Mouse (Mus musculus): ENCODE data around the gene Megf9. TPM values are rescaled to one million over a fixed set of nuclear protein-coding genes. Genes with fewer than 3 reads are reported as not detected.

Gene Megf9
- polyA plus RNA-seq, 1 experiment from 2014 or later = 5.9 TPM

DNA sequence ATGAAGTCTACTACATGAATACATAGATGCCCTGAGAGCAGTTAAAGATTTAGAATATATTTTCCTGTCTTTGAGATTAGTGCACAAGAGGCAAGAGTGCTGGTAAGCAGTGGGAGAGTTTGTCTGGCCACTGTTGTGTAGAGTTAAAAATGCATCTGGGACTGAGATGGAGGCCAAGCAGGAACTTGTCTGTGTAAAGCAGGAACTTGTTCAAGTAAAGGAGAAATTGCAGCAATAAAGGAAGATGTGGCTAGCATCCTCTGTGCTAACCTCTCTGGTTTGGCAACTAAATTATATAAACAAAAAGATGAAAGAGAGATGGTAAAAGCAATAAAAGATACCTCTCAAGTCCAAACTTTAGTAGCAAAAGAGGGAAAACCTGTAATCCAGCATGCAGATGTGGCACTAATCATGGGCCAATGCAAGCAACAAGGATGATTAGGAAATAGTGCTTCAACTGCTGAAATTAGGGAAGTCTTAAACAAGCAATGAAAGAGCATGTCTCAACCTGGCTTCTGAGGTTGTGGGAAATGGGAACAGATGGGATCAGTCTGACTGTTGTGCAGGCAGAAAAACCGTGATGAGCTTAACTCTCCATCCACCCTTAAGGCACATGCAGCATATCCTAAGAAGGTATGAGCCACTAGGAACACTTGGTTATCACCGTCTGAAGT is 11.2 kb upstream of the Megf9 start:
- Histone ChIP-seq H3K9ac (ENCODE audit: low read depth, low read length) (no peak overlapping the region), H3K36me3 (ENCODE audit: control insufficient read depth, insufficient read depth, low read length) (no peaks in the 10 kb centered on the region), H3K9me3 (replicated peaks; ENCODE audit: control insufficient read depth, low read length) (no peaks in the 10 kb centered on the region), H3K4me1 (ENCODE audit: control insufficient read depth, insufficient read depth, low read length) (no peaks in the 10 kb centered on the region), H3K4me2 (no peak overlapping the region), H3K27ac (ENCODE audit: low read depth, low read length) (no peak overlapping the region), H3K27me3 (ENCODE audit: control insufficient read depth, insufficient read depth, low read length) (no peaks in the 10 kb centered on the region), H3K4me3 (ENCODE audit: low read depth, low read length) (no peak overlapping the region)
- WGBS (ENCODE audit: insufficient replicate concordance) = 61% methylated on average over 2 of the region's 2 CpGs
- no peak for ATAC-seq (replicated peaks; ENCODE audit: insufficient number of reproducible peaks, low FRiP score, low TSS enrichment)

DNA sequence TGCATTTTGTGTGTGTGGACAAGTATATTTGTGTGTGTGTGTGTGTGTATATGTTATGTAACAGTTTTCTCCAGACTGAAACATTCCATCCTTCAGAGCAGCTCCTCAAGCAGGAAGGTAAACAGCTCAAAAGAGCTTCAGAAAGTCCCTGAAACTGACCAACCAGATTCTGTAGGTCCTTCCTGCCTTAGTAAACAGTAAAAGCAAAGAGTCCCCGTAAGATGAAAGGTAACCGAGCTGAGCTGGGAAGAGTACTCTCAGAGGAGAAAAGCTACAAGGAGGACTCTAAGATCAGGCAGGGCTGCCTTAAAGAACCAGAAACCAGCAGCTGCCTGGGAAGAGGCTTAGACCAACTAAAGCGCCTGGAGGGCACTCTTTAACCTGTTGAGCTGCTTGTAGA is 9.6 kb upstream of the Megf9 start:
- no peak for ATAC-seq (replicated peaks; ENCODE audit: insufficient number of reproducible peaks, low FRiP score, low TSS enrichment)
- Histone ChIP-seq H3K27ac (ENCODE audit: low read depth, low read length) (no peak overlapping the region), H3K4me2 (no peak overlapping the region), H3K9ac (ENCODE audit: low read depth, low read length) (no peak overlapping the region), H3K36me3 (ENCODE audit: control insufficient read depth, insufficient read depth, low read length) (no peaks in the 10 kb centered on the region), H3K27me3 (ENCODE audit: control insufficient read depth, insufficient read depth, low read length) (no peaks in the 10 kb centered on the region), H3K4me3 (ENCODE audit: low read depth, low read length) (no peak overlapping the region), H3K9me3 (replicated peaks; ENCODE audit: control insufficient read depth, low read length) (no peaks in the 10 kb centered on the region), H3K4me1 (ENCODE audit: control insufficient read depth, insufficient read depth, low read length) (no peaks in the 10 kb centered on the region)
- WGBS (ENCODE audit: insufficient replicate concordance) = 62% methylated on average over 3 of the region's 3 CpGs

DNA sequence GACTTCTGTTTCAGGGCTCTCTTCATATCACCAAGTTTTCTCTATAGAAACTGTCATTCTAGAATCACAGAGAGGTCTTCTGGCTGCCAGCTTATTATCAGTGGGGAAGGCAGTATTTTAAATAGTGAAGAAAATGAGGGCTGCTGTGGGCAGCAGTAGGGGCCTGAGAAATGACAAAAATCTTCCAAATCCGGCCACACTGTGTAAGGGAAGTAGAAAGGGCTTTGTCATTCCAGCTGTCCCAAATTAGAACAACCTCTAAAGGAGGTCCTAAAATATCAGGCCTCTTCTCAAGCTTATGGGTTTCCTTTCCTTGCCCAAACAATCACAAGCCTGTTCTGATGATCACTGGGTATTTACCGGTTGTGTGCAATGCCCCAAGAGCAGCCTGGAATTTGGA is 7.6 kb upstream of the Megf9 start:
- H3K4me2 ChIP-seq = no peak overlapping the region
- 51% methylated on average over 2 of the region's 2 CpGs for WGBS (ENCODE audit: insufficient replicate concordance)

DNA sequence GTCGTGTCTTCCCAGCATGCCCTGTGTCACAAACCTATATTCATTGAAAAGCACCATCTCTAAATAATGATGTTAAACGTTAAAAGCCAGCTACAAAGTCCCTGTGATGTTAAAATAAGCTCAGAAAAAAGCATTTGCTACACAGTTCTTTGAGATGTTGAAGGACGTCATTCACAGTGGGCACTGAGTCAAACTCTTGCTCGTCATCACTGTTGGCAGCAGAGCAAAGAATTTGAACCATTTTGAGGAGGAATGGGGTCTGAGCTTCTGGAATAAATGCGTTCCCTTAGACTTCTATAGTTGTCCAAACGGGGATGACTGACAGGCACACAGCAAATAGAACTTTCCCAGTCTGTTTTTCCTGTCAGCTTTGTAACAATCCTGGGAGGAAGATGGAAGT is 5.9 kb upstream of the Megf9 start:
- no peak overlapping the region for H3K4me2 ChIP-seq
- 62% methylated on average over 6 of the region's 6 CpGs for WGBS (ENCODE audit: insufficient replicate concordance)
- peaks cover 2% of the 10 kb centered on the region; the same call in 1 of the 2 replicates for H3K4me1 ChIP-seq (ENCODE audit: control insufficient read depth, insufficient read depth, low read length)
- no peak overlapping the region for H3K9ac ChIP-seq (ENCODE audit: low read depth, low read length)
- no peaks in the 10 kb centered on the region for H3K27me3 ChIP-seq (ENCODE audit: control insufficient read depth, insufficient read depth, low read length)
- ATAC-seq (replicated peaks; ENCODE audit: insufficient number of reproducible peaks, low FRiP score, low TSS enrichment) = no peak
- no peak overlapping the region for H3K27ac ChIP-seq (ENCODE audit: low read depth, low read length)
- H3K4me3 ChIP-seq (ENCODE audit: low read depth, low read length) = no peak overlapping the region
- H3K36me3 ChIP-seq (ENCODE audit: control insufficient read depth, insufficient read depth, low read length) = no peaks in the 10 kb centered on the region
- H3K9me3 ChIP-seq (replicated peaks; ENCODE audit: control insufficient read depth, low read length) = no peaks in the 10 kb centered on the region

More for the DNA sequence above, 7.6 kb upstream of the Megf9 start:
- no peaks in the 10 kb centered on the region for H3K4me1 ChIP-seq (ENCODE audit: control insufficient read depth, insufficient read depth, low read length)
- H3K9ac ChIP-seq (ENCODE audit: low read depth, low read length) = no peak overlapping the region
- H3K4me3 ChIP-seq (ENCODE audit: low read depth, low read length) = no peak overlapping the region
- no peaks in the 10 kb centered on the region for H3K9me3 ChIP-seq (replicated peaks; ENCODE audit: control insufficient read depth, low read length)
- no peak overlapping the region for H3K27ac ChIP-seq (ENCODE audit: low read depth, low read length)
- H3K27me3 ChIP-seq (ENCODE audit: control insufficient read depth, insufficient read depth, low read length) = no peaks in the 10 kb centered on the region
- no peaks in the 10 kb centered on the region for H3K36me3 ChIP-seq (ENCODE audit: control insufficient read depth, insufficient read depth, low read length)
- ATAC-seq (replicated peaks; ENCODE audit: insufficient number of reproducible peaks, low FRiP score, low TSS enrichment) = no peak

DNA sequence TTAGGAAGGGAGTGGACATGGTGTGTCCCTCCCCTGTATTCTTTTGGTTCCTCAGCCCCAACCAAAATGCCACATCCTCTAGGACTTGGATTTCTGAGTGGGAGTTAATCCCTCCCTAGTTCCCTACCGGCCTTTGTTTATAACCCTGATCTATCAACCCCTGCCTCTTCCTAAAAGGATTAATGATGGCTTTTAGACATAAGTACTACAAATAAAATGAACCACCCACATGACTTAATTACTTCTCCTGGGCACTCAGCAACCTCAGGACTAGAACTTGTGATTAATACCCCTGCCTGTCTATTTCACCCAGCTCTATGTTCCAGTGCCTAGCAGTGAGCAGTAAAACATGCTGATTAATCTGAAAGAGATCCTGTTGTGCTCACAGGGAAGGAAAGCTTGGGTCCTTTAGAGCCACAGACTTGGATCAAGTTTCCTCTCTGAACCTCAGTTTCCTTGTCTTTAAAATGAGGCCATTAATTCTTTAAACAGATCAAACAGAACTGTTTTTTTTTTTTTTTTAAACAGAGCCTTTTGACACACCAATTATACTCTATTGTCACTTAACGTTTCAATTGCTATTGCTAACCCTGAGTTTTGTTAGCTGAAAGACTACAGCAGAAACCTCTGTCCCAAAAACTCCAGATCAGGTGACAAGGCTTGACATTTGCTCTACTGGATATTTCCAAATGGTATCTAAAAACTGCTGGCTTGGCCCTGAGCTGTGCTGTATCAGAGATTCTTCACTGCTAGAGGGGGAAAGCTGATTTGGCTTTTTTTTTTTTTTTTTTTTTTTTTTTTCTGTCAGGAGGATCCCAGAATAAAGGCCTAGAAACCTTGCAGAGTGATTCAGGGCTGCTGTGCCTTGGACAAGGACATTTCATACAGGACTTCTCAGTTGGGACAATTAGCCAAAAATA is 2.1 kb upstream of the Megf9 start:
- peaks cover 6% of the 10 kb centered on the region; the same call in 1 of the 2 replicates for H3K4me1 ChIP-seq (ENCODE audit: control insufficient read depth, insufficient read depth, low read length)
- H3K27me3 ChIP-seq (ENCODE audit: control insufficient read depth, insufficient read depth, low read length) = no peaks in the 10 kb centered on the region
- no peaks in the 10 kb centered on the region for H3K9me3 ChIP-seq (replicated peaks; ENCODE audit: control insufficient read depth, low read length)
- H3K4me2 ChIP-seq = no peak overlapping the region
- WGBS (ENCODE audit: insufficient replicate concordance) = 46% methylated on average over 2 of the region's 2 CpGs
- ATAC-seq (replicated peaks; ENCODE audit: insufficient number of reproducible peaks, low FRiP score, low TSS enrichment) = no peak
- H3K4me3 ChIP-seq (ENCODE audit: low read depth, low read length) = no peak overlapping the region
- no peaks in the 10 kb centered on the region for H3K36me3 ChIP-seq (ENCODE audit: control insufficient read depth, insufficient read depth, low read length)
- no peak overlapping the region for H3K9ac ChIP-seq (ENCODE audit: low read depth, low read length)
- H3K27ac ChIP-seq (ENCODE audit: low read depth, low read length) = no peak overlapping the region

DNA sequence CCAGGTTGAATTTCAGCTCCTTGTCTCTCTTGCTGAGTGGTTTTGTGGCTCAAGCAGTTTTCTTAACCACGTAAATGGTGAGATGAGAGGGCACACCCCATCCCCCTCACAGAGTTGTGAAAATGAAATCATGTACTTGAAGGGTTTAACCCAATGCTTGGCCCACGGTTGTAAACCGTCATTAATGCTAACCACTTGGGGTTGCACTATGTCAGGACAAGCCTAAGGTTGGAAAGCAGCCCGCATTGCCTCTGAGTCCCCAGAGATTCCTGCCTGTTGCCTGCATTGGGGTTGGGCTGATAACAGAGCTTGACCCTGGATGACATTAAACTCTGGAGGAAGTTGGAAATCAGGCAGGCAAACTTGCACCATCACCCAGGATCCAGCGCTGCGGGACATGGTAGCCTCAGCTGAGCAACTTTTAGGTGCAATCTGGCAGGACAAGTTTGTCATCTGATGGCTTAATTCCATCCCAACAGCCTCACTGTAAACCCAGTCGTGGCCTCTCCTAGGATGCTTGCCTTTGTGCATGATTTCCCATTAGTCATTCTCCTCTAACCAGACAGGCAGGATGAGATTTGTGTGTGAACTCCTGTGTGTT is 1.0 kb upstream of the Megf9 start:
- Histone ChIP-seq H3K27me3 (ENCODE audit: control insufficient read depth, insufficient read depth, low read length) (no peaks in the 10 kb centered on the region), H3K4me1 (ENCODE audit: control insufficient read depth, insufficient read depth, low read length) (peaks cover 6% of the 10 kb centered on the region; the same call in 1 of the 2 replicates), H3K36me3 (ENCODE audit: control insufficient read depth, insufficient read depth, low read length) (no peaks in the 10 kb centered on the region), H3K4me2 (peak overlapping the region; percentile 82), H3K4me3 (ENCODE audit: low read depth, low read length) (peak overlapping the region; percentile 87), H3K9me3 (replicated peaks; ENCODE audit: control insufficient read depth, low read length) (no peaks in the 10 kb centered on the region), H3K9ac (ENCODE audit: low read depth, low read length) (peak overlapping the region; percentile 86), H3K27ac (ENCODE audit: low read depth, low read length) (peak overlapping the region; percentile 83; the same call in 1 of the 2 replicates)
- WGBS (ENCODE audit: insufficient replicate concordance) = 15% methylated on average over 7 of the region's 7 CpGs
- ATAC-seq (replicated peaks; ENCODE audit: insufficient number of reproducible peaks, low FRiP score, low TSS enrichment) = no peak

DNA sequence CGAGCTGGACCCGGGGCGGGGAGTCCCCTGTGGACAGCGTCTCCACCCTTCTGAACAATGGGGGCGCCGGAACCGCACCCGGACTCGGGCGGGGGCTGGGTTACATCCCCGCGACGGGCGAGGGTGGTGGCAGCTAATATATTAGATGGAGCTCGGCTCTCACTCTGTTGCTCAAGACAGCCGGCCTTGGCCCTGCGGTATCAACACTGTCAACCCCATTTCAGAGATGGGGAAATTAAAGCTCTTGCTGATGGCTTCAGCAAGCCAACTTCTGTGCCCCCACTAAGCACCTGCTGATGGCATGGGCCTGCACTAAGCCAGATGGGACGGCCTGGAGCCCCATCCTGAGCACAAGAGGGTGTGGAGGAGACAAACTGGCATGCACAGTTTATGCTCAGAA is 494 bp upstream of the Megf9 start:
- peak overlapping the region; percentile 87 for H3K4me3 ChIP-seq (ENCODE audit: low read depth, low read length)
- 1% methylated on average over 18 of the region's 18 CpGs for WGBS (ENCODE audit: insufficient replicate concordance)
- no peaks in the 10 kb centered on the region for H3K9me3 ChIP-seq (replicated peaks; ENCODE audit: control insufficient read depth, low read length)
- peak overlapping the region; percentile 86 for H3K9ac ChIP-seq (ENCODE audit: low read depth, low read length)
- peaks cover 6% of the 10 kb centered on the region; the same call in 1 of the 2 replicates for H3K4me1 ChIP-seq (ENCODE audit: control insufficient read depth, insufficient read depth, low read length)
- peak; percentile 17; the same call in 1 of the 2 replicates for ATAC-seq (replicated peaks; ENCODE audit: insufficient number of reproducible peaks, low FRiP score, low TSS enrichment)
- no peaks in the 10 kb centered on the region for H3K36me3 ChIP-seq (ENCODE audit: control insufficient read depth, insufficient read depth, low read length)
- H3K27ac ChIP-seq (ENCODE audit: low read depth, low read length) = peak overlapping the region; percentile 83
- H3K27me3 ChIP-seq (ENCODE audit: control insufficient read depth, insufficient read depth, low read length) = no peaks in the 10 kb centered on the region
- peak overlapping the region; percentile 82 for H3K4me2 ChIP-seq

DNA sequence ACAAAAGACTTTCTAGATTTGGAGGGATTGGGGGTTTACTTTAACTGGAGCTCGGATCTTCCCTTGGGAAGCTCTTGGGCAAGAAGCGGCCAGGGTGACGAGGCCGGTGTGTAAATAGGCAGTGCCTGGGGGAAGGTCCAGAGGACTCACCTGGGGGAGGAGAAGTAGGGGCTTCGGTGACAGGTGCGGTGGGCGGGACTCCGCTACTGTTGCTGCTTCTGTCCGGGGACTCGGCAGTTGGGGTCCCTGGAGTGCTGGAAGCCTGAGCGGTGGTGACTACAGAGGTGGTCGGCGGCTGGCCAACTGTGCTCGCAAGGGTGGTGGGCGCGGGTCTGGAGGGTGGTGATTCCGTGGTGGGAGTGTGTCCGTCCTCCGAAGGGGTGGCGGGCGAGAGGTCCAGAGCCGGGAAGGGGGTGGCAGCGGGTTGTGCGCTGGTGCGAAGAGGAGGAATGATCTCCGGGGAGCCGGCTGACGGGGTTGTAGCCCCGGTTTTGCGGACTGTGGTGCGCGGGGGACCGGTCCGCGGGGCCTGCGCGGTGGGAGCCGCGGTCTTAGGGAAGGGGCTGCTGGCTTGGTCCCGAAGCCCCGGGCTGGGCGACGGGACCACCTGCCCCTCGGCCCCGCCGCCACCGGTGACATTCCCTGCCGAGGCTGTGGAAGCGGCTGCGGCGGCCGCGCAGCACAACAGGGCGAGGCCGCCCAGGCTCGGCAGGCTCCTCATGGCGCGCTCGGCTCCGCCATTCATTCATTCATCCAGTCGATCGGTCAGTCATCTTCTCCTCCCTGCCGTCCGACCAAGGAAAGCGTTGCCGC is 511 bp downstream of the Megf9 start:
- no peak overlapping the region for H3K27ac ChIP-seq (ENCODE audit: low read depth, low read length)
- under 1% methylated on average over 50 of the region's 66 CpGs for WGBS (ENCODE audit: insufficient replicate concordance)
- H3K9ac ChIP-seq (ENCODE audit: low read depth, low read length) = peak overlapping the region; percentile 81
- H3K4me1 ChIP-seq (ENCODE audit: control insufficient read depth, insufficient read depth, low read length) = peaks cover 6% of the 10 kb centered on the region; the same call in 1 of the 2 replicates
- no peaks in the 10 kb centered on the region for H3K27me3 ChIP-seq (ENCODE audit: control insufficient read depth, insufficient read depth, low read length)
- H3K4me2 ChIP-seq = peak overlapping the region; percentile 88
- peak overlapping the region; percentile 87 for H3K4me3 ChIP-seq (ENCODE audit: low read depth, low read length)
- no peaks in the 10 kb centered on the region for H3K9me3 ChIP-seq (replicated peaks; ENCODE audit: control insufficient read depth, low read length)
- ATAC-seq (replicated peaks; ENCODE audit: insufficient number of reproducible peaks, low FRiP score, low TSS enrichment) = peak; percentile 50
- no peaks in the 10 kb centered on the region for H3K36me3 ChIP-seq (ENCODE audit: control insufficient read depth, insufficient read depth, low read length)

Measured in heart, embryonic 11.5 days (tissue).